Mouse (Mus musculus) forebrain, embryonic 16.5 days (tissue): ENCODE results near the gene Pik3ip1. TPM values are rescaled to one million over a fixed set of nuclear protein-coding genes. Genes with fewer than 3 reads are reported as not detected.
A peak's percentile ranks its signal among the peaks of the same experiment; 100 is the strongest.

Experiments used
- ATAC-seq: fragments of 200-750 bp; cut with Nextera tagmentation; 2 replicates; pipeline ENCODE4 v1.8.0; 2017; ENCODE audit warnings: mild to moderate bottlenecking, moderate library complexity
- H3K27ac ChIP-seq: fragments of 300-500 bp; sonication (generic); 2 replicates; pipeline ENCODE4 v1.5.1; 2014; ENCODE audit warnings: low read length, control low read depth
- H3K27me3 ChIP-seq: fragments of 300-500 bp; sonication (generic); replicated peaks from 2 replicates; pipeline ENCODE4 v1.6.1; 2014; ENCODE audit warnings: low read length; ENCODE audit not compliant: control insufficient read depth, insufficient read depth
- H3K36me3 ChIP-seq: fragments of 300-500 bp; sonication (generic); 2 replicates; pipeline ENCODE4 v1.6.1; 2014; ENCODE audit not compliant: control insufficient read depth, insufficient read depth
- H3K4me1 ChIP-seq: fragments of 300-500 bp; sonication (generic); replicated peaks from 2 replicates; pipeline ENCODE4 v1.6.1; 2014; ENCODE audit warnings: low read length; ENCODE audit not compliant: control insufficient read depth, insufficient read depth
- H3K4me2 ChIP-seq: fragments of 300-500 bp; sonication (generic); 2 replicates; pipeline ENCODE4 v1.6.1; 2014; ENCODE audit warnings: mild to moderate bottlenecking, low read length, control low read depth
- H3K4me3 ChIP-seq: fragments of 300-500 bp; sonication (generic); replicated peaks from 2 replicates; pipeline ENCODE4 v1.5.1; 2014; ENCODE audit warnings: mild to moderate bottlenecking, low read length, control low read depth
- H3K9ac ChIP-seq: fragments of 300-500 bp; sonication (generic); replicated peaks from 2 replicates; pipeline ENCODE4 v1.6.1; 2014; ENCODE audit warnings: low read depth, low read length, control low read depth
- H3K9me3 ChIP-seq: fragments of 300-500 bp; sonication (generic); 2 replicates; pipeline ENCODE4 v1.6.1; 2016; ENCODE audit warnings: low read length; ENCODE audit not compliant: control insufficient read depth
- WGBS: fragments of 180-500 bp; shearing (Covaris S2); extraction: QIAGEN DNeasy Blood & Tissue Kit; methylation state at CpG from one replicate; pipeline ENCODE4 v1.1.7; 2014; 5-methylcytosine and 5-hydroxymethylcytosine counted together
- polyA plus RNA-seq: library from polyadenylated mRNA; unstranded; fragments of >200 nt; fragmentation: Nextera tagmentation; extraction: Ambion mirVana; gene quantifications from 2 replicates; pipeline ENCODE4 v1.2.1, GENCODE M21; 2015

Gene Pik3ip1
- polyA plus RNA-seq, 1 experiment from 2014 or later = 36.1 TPM

DNA sequence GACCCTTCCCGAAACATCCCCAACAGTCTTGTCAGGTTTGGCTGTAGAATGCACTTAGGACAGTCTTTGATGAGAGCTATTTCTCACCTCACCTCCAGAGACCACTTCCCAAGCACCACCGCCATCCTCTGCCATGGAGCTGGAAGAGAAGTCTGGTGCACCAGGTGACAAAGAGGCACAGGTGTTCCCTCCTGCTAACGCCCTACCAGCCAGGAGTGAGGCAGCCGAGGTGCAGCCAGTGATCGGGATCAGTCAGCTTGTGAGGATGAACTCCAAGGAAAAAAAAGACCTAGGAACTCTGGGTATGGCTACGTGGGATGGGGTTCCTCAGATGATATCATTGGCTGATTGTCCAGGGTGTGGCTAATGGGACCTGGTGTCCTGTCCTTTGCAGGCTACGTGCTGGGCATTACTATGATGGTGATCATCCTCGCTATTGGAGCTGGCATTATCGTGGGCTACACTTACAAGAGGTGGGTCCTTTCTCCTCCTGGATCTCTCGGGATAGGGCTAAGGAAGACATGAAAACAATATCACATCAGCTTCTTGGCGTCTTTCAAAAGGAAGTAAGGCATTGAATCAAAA, 3.0 kb downstream of the Pik3ip1 start:
- ATAC-seq = no peak
- 91% methylated on average over 11 of the region's 11 CpGs for WGBS
- no peak overlapping the region for H3K4me2 ChIP-seq
- H3K27me3 ChIP-seq = no peaks in the 10 kb centered on the region
- no peak overlapping the region for H3K4me3 ChIP-seq
- H3K27ac ChIP-seq = no peak overlapping the region
- H3K9ac ChIP-seq = no peak overlapping the region
- peaks cover 26% of the 10 kb centered on the region for H3K4me1 ChIP-seq
- peaks cover 7% of the 10 kb centered on the region; the same call in 1 of the 2 replicates for H3K36me3 ChIP-seq
- no peaks in the 10 kb centered on the region for H3K9me3 ChIP-seq

DNA sequence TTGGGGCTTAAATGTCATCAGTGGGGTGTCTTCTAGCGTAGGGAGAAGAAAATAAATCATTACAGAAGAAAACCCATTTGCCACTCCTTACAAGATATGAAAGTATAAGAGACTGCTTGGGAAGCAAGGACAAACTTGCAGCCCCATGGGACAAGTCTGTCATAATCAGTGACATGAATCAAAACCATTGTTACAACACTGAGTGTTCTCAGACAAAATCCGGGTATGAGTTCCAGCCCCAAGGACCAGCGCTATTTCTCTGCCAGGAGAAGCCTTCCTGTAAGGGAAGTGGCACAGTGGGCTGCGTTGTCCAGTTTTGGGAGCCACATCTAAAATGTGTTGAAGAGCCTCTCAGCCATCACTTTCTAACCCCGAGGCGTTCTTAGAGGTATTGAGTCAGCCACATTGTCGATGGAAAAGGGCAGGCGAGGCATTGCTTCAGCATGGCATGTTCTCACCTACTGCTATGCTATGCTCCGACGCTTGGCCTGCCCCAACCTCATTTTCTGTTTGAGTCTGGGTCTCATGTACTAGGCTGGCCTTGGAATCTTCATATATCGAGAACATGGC, 4.0 kb downstream of the Pik3ip1 start:
- Histone ChIP-seq H3K9ac (no peak overlapping the region), H3K4me3 (no peak overlapping the region), H3K36me3 (peaks cover 7% of the 10 kb centered on the region; the same call in 1 of the 2 replicates), H3K4me1 (peaks cover 26% of the 10 kb centered on the region), H3K9me3 (no peaks in the 10 kb centered on the region), H3K27ac (no peak overlapping the region), H3K4me2 (no peak overlapping the region), H3K27me3 (no peaks in the 10 kb centered on the region)
- 91% methylated on average over 11 of the region's 11 CpGs for WGBS
- ATAC-seq = no peak

DNA sequence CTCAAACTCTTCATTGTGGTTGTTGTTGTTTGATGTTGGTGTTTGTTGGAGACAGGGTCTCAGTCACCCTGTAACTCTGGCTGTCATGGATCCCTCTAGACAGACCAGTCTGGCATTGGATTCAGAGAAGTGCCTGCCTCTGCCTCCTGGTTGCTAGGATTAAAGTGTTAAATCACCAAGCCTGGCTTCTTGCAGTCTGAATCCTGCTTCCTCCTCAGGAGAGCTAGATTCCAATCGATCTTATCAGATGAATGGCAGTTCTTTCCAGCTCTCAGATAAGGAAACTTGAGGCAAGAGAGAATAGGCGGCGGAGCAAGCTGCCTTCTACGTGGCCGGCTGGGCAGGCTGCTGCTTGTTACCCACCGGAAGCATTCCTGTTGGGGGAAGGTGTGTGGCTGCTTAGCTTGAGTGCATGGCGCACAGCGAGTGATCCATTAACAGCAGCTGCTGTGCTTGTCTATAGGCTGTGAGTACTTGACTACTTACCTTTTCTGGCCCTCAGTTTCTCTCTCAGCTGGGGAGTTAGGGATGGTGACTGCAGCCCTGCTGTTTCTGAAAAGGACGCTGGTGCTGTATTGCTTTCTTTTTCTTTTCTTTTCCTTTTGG, 4.6 kb downstream of the Pik3ip1 start:
- Histone ChIP-seq H3K9me3 (no peaks in the 10 kb centered on the region), H3K27me3 (no peaks in the 10 kb centered on the region), H3K36me3 (peaks cover 7% of the 10 kb centered on the region; the same call in 1 of the 2 replicates), H3K4me1 (peaks cover 26% of the 10 kb centered on the region), H3K9ac (no peak overlapping the region), H3K4me3 (no peak overlapping the region), H3K4me2 (no peak overlapping the region), H3K27ac (no peak overlapping the region)
- 58% methylated on average over 9 of the region's 9 CpGs for WGBS
- no peak for ATAC-seq

DNA sequence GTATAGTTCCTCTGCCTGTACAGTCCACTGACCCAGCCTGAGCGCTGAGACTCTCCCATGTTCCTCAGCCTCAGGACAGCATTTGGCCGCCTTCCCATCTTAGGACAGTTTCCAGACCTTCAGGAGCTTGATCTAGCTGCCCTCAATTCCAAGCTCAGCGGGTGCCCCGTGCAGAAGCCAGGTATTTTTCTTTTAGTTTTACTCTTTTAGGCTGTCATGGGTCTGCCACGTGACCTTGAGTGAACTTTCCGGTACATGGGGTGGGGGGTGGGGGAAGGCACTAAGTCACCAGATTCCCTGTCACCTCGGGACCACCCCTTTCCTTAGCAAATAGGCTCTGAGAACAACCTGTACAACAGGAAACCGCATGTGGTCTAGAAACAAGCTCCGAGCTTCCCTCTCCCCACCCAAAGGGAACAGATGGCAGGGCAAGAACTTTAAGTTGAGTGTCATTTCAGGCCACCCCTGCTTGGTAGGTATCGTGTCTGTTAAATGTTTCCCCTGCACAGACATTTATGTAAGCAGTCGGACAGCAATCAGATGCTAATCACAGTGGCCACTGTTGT, 5.5 kb downstream of the Pik3ip1 start:
- H3K9ac ChIP-seq = no peak overlapping the region
- no peaks in the 10 kb centered on the region for H3K9me3 ChIP-seq
- no peak overlapping the region for H3K4me3 ChIP-seq
- WGBS = 56% methylated on average over 11 of the region's 11 CpGs
- H3K27ac ChIP-seq = no peak overlapping the region
- H3K4me1 ChIP-seq = peaks cover 19% of the 10 kb centered on the region
- H3K4me2 ChIP-seq = no peak overlapping the region
- H3K27me3 ChIP-seq = no peaks in the 10 kb centered on the region
- no peak for ATAC-seq
- peaks cover 7% of the 10 kb centered on the region; the same call in 1 of the 2 replicates for H3K36me3 ChIP-seq

DNA sequence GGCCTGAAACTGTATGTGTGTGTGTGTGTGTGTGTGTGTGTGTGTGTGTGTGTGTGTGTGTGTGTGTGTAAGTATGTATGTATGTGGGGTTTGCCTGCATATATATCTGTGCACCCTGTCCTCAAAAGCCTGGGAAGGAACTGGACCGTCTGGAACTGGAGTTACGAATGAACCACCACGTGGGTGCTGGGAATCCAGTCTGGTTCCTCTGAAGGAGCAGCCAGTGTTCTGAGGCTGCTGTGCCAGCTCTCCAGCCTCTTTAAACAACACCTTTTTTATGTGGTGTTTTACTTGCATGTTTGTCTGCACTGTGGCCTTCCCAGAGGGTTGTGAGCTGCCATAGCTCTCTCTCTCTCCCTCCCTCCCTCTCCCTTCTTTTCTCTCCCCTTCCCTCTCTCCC, 6.4 kb downstream of the Pik3ip1 start:
- Histone ChIP-seq H3K9ac (no peak overlapping the region), H3K36me3 (peaks cover 7% of the 10 kb centered on the region; the same call in 1 of the 2 replicates), H3K27me3 (no peaks in the 10 kb centered on the region), H3K4me2 (no peak overlapping the region), H3K27ac (no peak overlapping the region), H3K4me1 (peaks cover 19% of the 10 kb centered on the region), H3K9me3 (no peaks in the 10 kb centered on the region), H3K4me3 (no peak overlapping the region)
- 66% methylated on average over 3 of the region's 3 CpGs for WGBS
- ATAC-seq = no peak

DNA sequence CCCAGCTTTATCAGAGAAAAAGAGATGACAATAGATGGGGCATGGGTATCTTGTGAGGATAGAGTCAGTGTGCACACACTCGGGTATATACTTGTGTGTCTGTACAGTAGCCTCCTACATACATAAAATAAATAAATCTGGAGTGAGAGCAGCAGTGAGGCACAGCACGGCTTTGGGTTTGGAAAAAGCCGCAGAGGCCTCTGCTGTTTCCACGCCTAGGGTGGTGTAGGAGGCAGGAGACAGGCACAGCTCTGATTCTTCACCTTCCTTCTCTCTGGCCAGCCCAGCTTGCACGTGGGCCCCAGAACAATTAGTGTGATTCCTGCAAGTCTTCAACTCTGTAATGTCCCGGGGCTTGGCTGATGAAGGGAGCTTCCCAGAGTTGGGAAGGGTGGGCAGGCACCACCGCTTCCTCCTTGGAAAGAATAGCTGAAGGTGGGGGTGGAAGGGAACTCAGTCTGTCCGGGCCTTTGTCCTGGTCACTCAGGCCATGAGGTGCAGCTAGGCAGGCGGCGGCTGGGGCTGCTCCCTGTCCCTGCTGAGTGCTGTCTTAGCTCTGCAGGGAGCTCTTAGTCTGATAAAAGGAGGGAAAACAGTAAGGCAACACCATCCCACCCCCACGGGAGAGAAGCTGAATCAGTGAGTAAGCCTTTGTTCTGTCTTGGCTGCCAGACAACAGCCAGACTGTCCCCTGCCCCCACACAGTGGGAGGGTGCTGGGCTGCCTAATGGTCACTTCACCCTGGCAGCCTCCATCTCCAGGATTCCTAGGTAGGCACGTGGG, 7.2 kb downstream of the Pik3ip1 start:
- WGBS = 6% methylated on average over 12 of the region's 12 CpGs
- Histone ChIP-seq H3K9me3 (no peaks in the 10 kb centered on the region), H3K9ac (peak overlapping the region; percentile 43), H3K27ac (peak overlapping the region; percentile 68), H3K36me3 (peaks cover 10% of the 10 kb centered on the region; the same call in 1 of the 2 replicates), H3K4me3 (no peak overlapping the region), H3K4me1 (peaks cover 18% of the 10 kb centered on the region), H3K4me2 (no peak overlapping the region), H3K27me3 (no peaks in the 10 kb centered on the region)
- peak; percentile 49 for ATAC-seq

DNA sequence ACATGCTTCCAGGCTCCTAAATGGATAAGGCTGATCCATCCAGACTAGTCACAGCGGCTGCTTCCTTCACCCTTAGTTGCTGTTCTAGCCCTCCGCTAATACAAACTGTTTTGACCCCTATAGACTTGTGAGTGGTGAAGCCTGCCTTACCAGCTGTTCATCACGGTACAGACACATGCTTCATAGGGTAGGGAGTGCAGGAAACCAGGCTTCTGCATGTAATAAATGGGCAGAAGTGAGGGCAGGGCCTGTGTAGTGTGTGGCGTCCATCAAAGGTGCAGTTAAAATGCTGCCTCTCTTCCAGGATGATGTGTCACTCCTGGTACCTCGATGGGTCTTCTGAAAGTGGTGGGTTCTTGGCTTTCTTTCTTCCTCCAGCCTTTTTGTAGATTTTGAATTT, 7.8 kb downstream of the Pik3ip1 start:
- Histone ChIP-seq H3K27ac (no peak overlapping the region; the same call in 1 of the 2 replicates), H3K9ac (peak overlapping the region; percentile 43; the same call in 1 of the 2 replicates), H3K4me1 (peaks cover 12% of the 10 kb centered on the region), H3K4me3 (no peak overlapping the region), H3K36me3 (peaks cover 12% of the 10 kb centered on the region; the same call in 1 of the 2 replicates), H3K27me3 (no peaks in the 10 kb centered on the region), H3K9me3 (no peaks in the 10 kb centered on the region), H3K4me2 (no peak overlapping the region)
- ATAC-seq = peak; percentile 18; the same call in 1 of the 2 replicates
- WGBS = 58% methylated on average over 5 of the region's 5 CpGs

DNA sequence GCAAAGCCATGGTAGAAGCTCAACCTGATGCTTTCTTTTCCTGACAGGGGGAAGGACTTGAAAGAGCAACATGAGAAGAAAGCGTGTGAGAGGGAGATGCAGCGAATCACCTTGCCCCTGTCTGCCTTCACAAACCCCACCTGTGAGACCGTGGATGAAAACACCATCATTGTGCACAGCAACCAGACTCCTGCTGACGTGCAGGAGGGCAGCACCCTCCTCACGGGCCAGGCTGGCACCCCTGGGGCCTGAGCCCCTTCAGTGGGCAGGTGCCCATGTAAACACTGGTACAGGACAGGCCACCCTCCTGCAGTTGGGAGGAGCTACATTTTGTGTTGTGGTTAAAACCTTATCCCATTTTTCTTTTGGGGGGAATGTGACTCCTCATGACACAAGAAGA, 11.3 kb downstream of the Pik3ip1 start:
- H3K36me3 ChIP-seq = peaks cover 15% of the 10 kb centered on the region; the same call in 1 of the 2 replicates
- H3K4me3 ChIP-seq = no peak overlapping the region
- H3K9me3 ChIP-seq = no peaks in the 10 kb centered on the region
- no peak overlapping the region for H3K27ac ChIP-seq
- ATAC-seq = no peak
- no peaks in the 10 kb centered on the region for H3K27me3 ChIP-seq
- H3K9ac ChIP-seq = no peak overlapping the region
- 81% methylated on average over 5 of the region's 5 CpGs for WGBS
- no peak overlapping the region for H3K4me2 ChIP-seq
- peaks cover 10% of the 10 kb centered on the region for H3K4me1 ChIP-seq

GRCm38 (mm10) chr11:3344916-3345315, 14.7 kb downstream of the Pik3ip1 start:
- Histone ChIP-seq H3K4me1 (no peaks in the 10 kb centered on the region; the same call in 1 of the 2 replicates), H3K36me3 (peaks cover 15% of the 10 kb centered on the region; the same call in 1 of the 2 replicates), H3K4me2 (no peak overlapping the region), H3K9ac (no peak overlapping the region), H3K9me3 (no peaks in the 10 kb centered on the region), H3K27me3 (no peaks in the 10 kb centered on the region), H3K4me3 (no peak overlapping the region), H3K27ac (no peak overlapping the region)
- no peak for ATAC-seq
- WGBS = 85% methylated on average over 3 of the region's 3 CpGs
